Mouse (Mus musculus) limb, embryonic 13.5 days (tissue): Measurements from ENCODE around the gene Slc25a48. TPM values are rescaled to one million over a fixed set of nuclear protein-coding genes. Genes with fewer than 3 reads are reported as not detected.

Experiments used
- ATAC-seq: fragments of 200-750 bp; cut with Nextera tagmentation; 2 replicates; pipeline ENCODE4 v1.8.0; 2017; ENCODE audit warnings: low read depth, moderate number of reproducible peaks, moderate TSS enrichment; ENCODE audit not compliant: low FRiP score
- H3K27ac ChIP-seq: fragments of 300-500 bp; sonication (generic); 2 replicates; pipeline ENCODE4 v1.5.1; 2015; ENCODE audit warnings: inconsistent platforms, mild to moderate bottlenecking, moderate library complexity
- H3K27me3 ChIP-seq: fragments of 300-500 bp; sonication (generic); 2 replicates; pipeline ENCODE4 v1.6.1; 2015; ENCODE audit warnings: mild to moderate bottlenecking, inconsistent platforms
- H3K36me3 ChIP-seq: fragments of 300-500 bp; sonication (generic); 2 replicates; pipeline ENCODE4 v1.6.1; 2015; ENCODE audit warnings: inconsistent platforms, mild to moderate bottlenecking, moderate library complexity
- H3K4me1 ChIP-seq: fragments of 300-500 bp; sonication (generic); 2 replicates; pipeline ENCODE4 v1.6.1; 2015; ENCODE audit warnings: inconsistent platforms
- H3K4me2 ChIP-seq: fragments of 300-500 bp; sonication (generic); replicated peaks from 2 replicates; pipeline ENCODE4 v1.6.1; 2015; ENCODE audit warnings: inconsistent platforms, mild to moderate bottlenecking, moderate library complexity
- H3K4me3 ChIP-seq: fragments of 300-500 bp; sonication (generic); 2 replicates; pipeline ENCODE4 v1.5.1; 2015; ENCODE audit warnings: moderate library complexity, mild to moderate bottlenecking, inconsistent platforms
- H3K9ac ChIP-seq: fragments of 300-500 bp; sonication (generic); 2 replicates; pipeline ENCODE4 v1.6.1; 2015; ENCODE audit warnings: mild to moderate bottlenecking, inconsistent platforms
- H3K9me3 ChIP-seq: fragments of 300-500 bp; sonication (generic); 2 replicates; pipeline ENCODE4 v1.6.1; 2016; ENCODE audit warnings: inconsistent platforms
- WGBS: fragments of 180-500 bp; shearing (Covaris S2); methylation state at CpG from one replicate; pipeline ENCODE4 v1.1.7; 2015; 5-methylcytosine and 5-hydroxymethylcytosine counted together
- polyA plus RNA-seq: library from polyadenylated mRNA; unstranded; fragments of >200 nt; fragmentation: Nextera tagmentation; extraction: Ambion mirVana; gene quantifications from 2 replicates; pipeline ENCODE4 v1.2.1, GENCODE M21; 2015

Slc25a48 gene
- polyA plus RNA-seq, 1 experiment from 2014 or later = 0.28 TPM

GRCm38 (mm10) chr13:56458001-56458400, 19.8 kb downstream of the Slc25a48 start:
- peaks cover 7% of the 10 kb centered on the region; the same call in 1 of the 2 replicates for H3K27me3 ChIP-seq
- no peak overlapping the region for H3K9ac ChIP-seq
- 0 out of 2 replicates have a peak overlapping the region, but pooled peaks have one; percentile 4 for H3K4me2 ChIP-seq
- no peak overlapping the region for H3K4me3 ChIP-seq
- H3K4me1 ChIP-seq = peaks cover 13% of the 10 kb centered on the region
- no peak for ATAC-seq
- H3K36me3 ChIP-seq = no peaks in the 10 kb centered on the region
- no peak overlapping the region for H3K27ac ChIP-seq
- no peaks in the 10 kb centered on the region for H3K9me3 ChIP-seq
- 52% methylated on average over 9 of the region's 9 CpGs for WGBS

- H3K9ac ChIP-seq = no peak overlapping the region
- H3K4me2 ChIP-seq = no peak overlapping the region
- peaks cover 18% of the 10 kb centered on the region for H3K4me1 ChIP-seq
- no peaks in the 10 kb centered on the region for H3K9me3 ChIP-seq
- H3K4me3 ChIP-seq = no peak overlapping the region
- no peak for ATAC-seq
- WGBS = 70% methylated on average over 4 of the region's 4 CpGs
- no peak overlapping the region for H3K27ac ChIP-seq
- H3K36me3 ChIP-seq = no peaks in the 10 kb centered on the region
- H3K27me3 ChIP-seq = peaks cover 6% of the 10 kb centered on the region; the same call in 1 of the 2 replicates
These were observed 23.3 kb downstream of the Slc25a48 start for GRCm38 (mm10) chr13:56461460-56461859.

- H3K27me3 ChIP-seq = peaks cover 4% of the 10 kb centered on the region; the same call in 1 of the 2 replicates
- no peak overlapping the region for H3K4me2 ChIP-seq
- 76% methylated on average over 4 of the region's 4 CpGs for WGBS
- H3K9ac ChIP-seq = no peak overlapping the region
- no peaks in the 10 kb centered on the region for H3K9me3 ChIP-seq
- no peaks in the 10 kb centered on the region for H3K36me3 ChIP-seq
- H3K4me3 ChIP-seq = no peak overlapping the region
- H3K27ac ChIP-seq = no peak overlapping the region
- H3K4me1 ChIP-seq = peaks cover 14% of the 10 kb centered on the region
- no peak for ATAC-seq
These were observed 24.6 kb downstream of the Slc25a48 start for GRCm38 (mm10) chr13:56462791-56463190.

- WGBS = 91% methylated on average over 7 of the region's 7 CpGs
- H3K4me2 ChIP-seq = no peak overlapping the region
- H3K4me1 ChIP-seq = peaks cover 11% of the 10 kb centered on the region
- ATAC-seq = no peak
- H3K4me3 ChIP-seq = no peak overlapping the region
- H3K9ac ChIP-seq = no peak overlapping the region
- no peak overlapping the region for H3K27ac ChIP-seq
- no peaks in the 10 kb centered on the region for H3K36me3 ChIP-seq
- H3K9me3 ChIP-seq = no peaks in the 10 kb centered on the region
- H3K27me3 ChIP-seq = peaks cover 4% of the 10 kb centered on the region; the same call in 1 of the 2 replicates
These were observed 25.1 kb downstream of the Slc25a48 start for GRCm38 (mm10) chr13:56463261-56463660.

GRCm38 (mm10) chr13:56463750-56464149, 25.6 kb downstream of the Slc25a48 start:
- no peak for ATAC-seq
- Histone ChIP-seq H3K36me3 (no peaks in the 10 kb centered on the region), H3K9me3 (no peaks in the 10 kb centered on the region), H3K27me3 (peaks cover 4% of the 10 kb centered on the region; the same call in 1 of the 2 replicates), H3K4me2 (no peak overlapping the region), H3K27ac (no peak overlapping the region), H3K9ac (no peak overlapping the region), H3K4me1 (peaks cover 11% of the 10 kb centered on the region), H3K4me3 (no peak overlapping the region)
- WGBS = 67% methylated on average over 6 of the region's 6 CpGs

- ATAC-seq = no peak
- Histone ChIP-seq H3K9ac (no peak overlapping the region), H3K4me1 (peaks cover 13% of the 10 kb centered on the region), H3K27ac (no peak overlapping the region), H3K9me3 (no peaks in the 10 kb centered on the region), H3K36me3 (no peaks in the 10 kb centered on the region), H3K4me2 (no peak overlapping the region), H3K4me3 (no peak overlapping the region), H3K27me3 (peaks cover 4% of the 10 kb centered on the region; the same call in 1 of the 2 replicates)
- 93% methylated on average over 7 of the region's 7 CpGs for WGBS
These were observed 29.6 kb downstream of the Slc25a48 start for GRCm38 (mm10) chr13:56467786-56468185.

- no peak overlapping the region for H3K9ac ChIP-seq
- no peak for ATAC-seq
- no peaks in the 10 kb centered on the region for H3K36me3 ChIP-seq
- peaks cover under 1% of the 10 kb centered on the region; the same call in 1 of the 2 replicates for H3K27me3 ChIP-seq
- 88% methylated on average over 4 of the region's 4 CpGs for WGBS
- no peak overlapping the region for H3K4me2 ChIP-seq
- H3K4me1 ChIP-seq = peaks cover 12% of the 10 kb centered on the region
- H3K4me3 ChIP-seq = no peak overlapping the region
- no peak overlapping the region for H3K27ac ChIP-seq
- no peaks in the 10 kb centered on the region for H3K9me3 ChIP-seq
These were observed 30.4 kb downstream of the Slc25a48 start for GRCm38 (mm10) chr13:56468536-56468935.

GRCm38 (mm10) chr13:56471211-56471610, 33.1 kb downstream of the Slc25a48 start:
- no peak for ATAC-seq
- H3K27me3 ChIP-seq = no peaks in the 10 kb centered on the region
- no peak overlapping the region for H3K9ac ChIP-seq
- H3K9me3 ChIP-seq = no peaks in the 10 kb centered on the region
- no peak overlapping the region for H3K4me2 ChIP-seq
- H3K27ac ChIP-seq = no peak overlapping the region
- H3K36me3 ChIP-seq = no peaks in the 10 kb centered on the region
- H3K4me1 ChIP-seq = peaks cover 7% of the 10 kb centered on the region; the same call in 1 of the 2 replicates
- no peak overlapping the region for H3K4me3 ChIP-seq
- WGBS = 83% methylated on average over 6 of the region's 6 CpGs

- Histone ChIP-seq H3K4me2 (no peak overlapping the region), H3K36me3 (no peaks in the 10 kb centered on the region), H3K4me3 (no peak overlapping the region), H3K4me1 (peaks cover 7% of the 10 kb centered on the region; the same call in 1 of the 2 replicates), H3K9ac (no peak overlapping the region), H3K9me3 (no peaks in the 10 kb centered on the region), H3K27ac (no peak overlapping the region), H3K27me3 (no peaks in the 10 kb centered on the region)
- WGBS = 72% methylated on average over 9 of the region's 9 CpGs
- ATAC-seq = no peak
These were observed 33.8 kb downstream of the Slc25a48 start for GRCm38 (mm10) chr13:56471951-56472350.

GRCm38 (mm10) chr13:56472661-56473060, 34.5 kb downstream of the Slc25a48 start:
- no peak for ATAC-seq
- no peak overlapping the region for H3K4me3 ChIP-seq
- H3K27me3 ChIP-seq = no peaks in the 10 kb centered on the region
- H3K27ac ChIP-seq = no peak overlapping the region
- H3K4me1 ChIP-seq = peaks cover 7% of the 10 kb centered on the region; the same call in 1 of the 2 replicates
- H3K9ac ChIP-seq = no peak overlapping the region
- 89% methylated on average over 9 of the region's 9 CpGs for WGBS
- no peak overlapping the region for H3K4me2 ChIP-seq
- no peaks in the 10 kb centered on the region for H3K9me3 ChIP-seq
- no peaks in the 10 kb centered on the region for H3K36me3 ChIP-seq

- WGBS = 36% methylated on average over 4 of the region's 4 CpGs
- ATAC-seq = peak; percentile 49; the same call in 1 of the 2 replicates
- Histone ChIP-seq H3K9ac (no peak overlapping the region), H3K4me3 (no peak overlapping the region), H3K9me3 (no peaks in the 10 kb centered on the region), H3K36me3 (no peaks in the 10 kb centered on the region), H3K4me2 (no peak overlapping the region), H3K4me1 (peaks cover 7% of the 10 kb centered on the region; the same call in 1 of the 2 replicates), H3K27ac (no peak overlapping the region), H3K27me3 (no peaks in the 10 kb centered on the region)
These were observed 37.2 kb downstream of the Slc25a48 start for GRCm38 (mm10) chr13:56475363-56475762.

GRCm38 (mm10) chr13:56476790-56477189, 38.6 kb downstream of the Slc25a48 start:
- Histone ChIP-seq H3K9ac (no peak overlapping the region), H3K4me3 (no peak overlapping the region)
- 76% methylated on average over 5 of the region's 5 CpGs for WGBS

GRCm38 (mm10) chr13:56477271-56477670, 39.1 kb downstream of the Slc25a48 start:
- no peak overlapping the region for H3K4me3 ChIP-seq
- H3K27ac ChIP-seq = no peak overlapping the region
- no peaks in the 10 kb centered on the region for H3K9me3 ChIP-seq
- 32% methylated on average over 6 of the region's 6 CpGs for WGBS
- H3K36me3 ChIP-seq = no peaks in the 10 kb centered on the region
- no peak overlapping the region for H3K4me2 ChIP-seq
- no peaks in the 10 kb centered on the region for H3K4me1 ChIP-seq
- H3K27me3 ChIP-seq = no peaks in the 10 kb centered on the region
- ATAC-seq = no peak
- H3K9ac ChIP-seq = no peak overlapping the region

More at GRCm38 (mm10) chr13:56476790-56477189, 38.6 kb downstream of the Slc25a48 start:
- no peaks in the 10 kb centered on the region for H3K36me3 ChIP-seq
- no peak overlapping the region for H3K27ac ChIP-seq
- ATAC-seq = no peak
- no peaks in the 10 kb centered on the region for H3K9me3 ChIP-seq
- peaks cover 2% of the 10 kb centered on the region; the same call in 1 of the 2 replicates for H3K4me1 ChIP-seq
- no peaks in the 10 kb centered on the region for H3K27me3 ChIP-seq
- no peak overlapping the region for H3K4me2 ChIP-seq
